In the genomic region with DNA sequence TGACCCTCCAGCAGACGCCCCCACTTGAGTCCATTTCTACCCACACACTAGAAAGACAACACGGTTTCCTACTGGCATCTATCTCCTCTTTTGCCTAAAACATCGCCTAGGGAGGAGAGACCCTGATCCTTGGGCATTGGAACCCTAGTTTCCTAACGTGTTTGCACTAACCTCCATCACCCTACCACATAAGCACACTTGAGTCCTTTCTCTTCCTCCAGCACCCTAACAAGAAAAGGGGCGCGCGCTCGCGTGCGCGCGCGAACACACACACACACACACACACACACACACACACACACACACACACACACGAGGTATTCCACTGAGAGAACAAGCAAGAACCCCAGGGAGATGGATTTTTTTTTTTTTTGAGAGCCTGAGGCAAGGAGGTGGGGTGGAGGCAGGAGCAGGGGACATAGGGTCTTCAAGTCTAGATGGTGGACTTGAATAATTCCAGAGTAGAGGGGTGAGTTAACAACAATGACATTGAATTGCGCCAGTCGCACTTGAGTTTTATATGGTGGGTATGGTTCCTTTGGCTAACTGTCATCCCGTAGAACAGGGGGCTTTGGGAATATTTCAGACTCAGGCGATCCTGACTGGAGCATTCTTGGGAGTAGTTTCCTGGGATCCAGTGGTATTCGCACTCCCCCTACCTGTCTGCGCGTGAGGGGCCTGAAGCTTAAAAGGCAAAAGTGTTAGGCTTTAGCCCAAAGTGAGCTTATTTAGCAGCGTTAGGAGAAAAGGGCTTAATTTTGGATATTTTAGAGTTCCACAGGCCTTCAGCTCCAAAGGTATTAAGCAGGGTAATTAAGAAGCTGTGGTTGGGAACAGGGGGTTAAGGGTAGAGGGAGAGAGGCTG, we compare ENCODE assay signal across 8 mouse cellular contexts. TPM values are rescaled to one million over a fixed set of nuclear protein-coding genes. Genes with fewer than 3 reads are reported as not detected.
A peak's percentile ranks its signal among the peaks of the same experiment; 100 is the strongest.
DNase-seq lines count a peak whose midpoint lies in the region; ATAC-seq and TF ChIP-seq lines count a peak whose summit lies in the region.

No protein-coding gene starts in this region.

- peak; percentile 12 to 21 for DNase-seq in layer of hippocampus, postnatal 10 days (ENCODE audit: low spot score in 2 of 2)
- DNase-seq in layer of hippocampus, postnatal 36 days, result no peak
- DNase-seq in cerebellum, postnatal 36 days, result peak; percentile 20 to 34
- peak; percentile 34 for DNase-seq in hindbrain, postnatal 0 days (ENCODE audit: low spot score)
- no peak for DNase-seq in gastrocnemius, postnatal 25 days
- no peak for DNase-seq in spleen, adult 12 weeks (ENCODE audit: low spot score)
- no peak for DNase-seq in kidney, adult 18-20 months

- peak overlapping the region; percentile 42 for H3K4me3 ChIP-seq in hindbrain, postnatal 0 days (ENCODE audit: low read length)
- H3K4me3 ChIP-seq in neural tube, embryonic 12.5 days, result peak overlapping the region; percentile 46

- H3K9me3 ChIP-seq in hindbrain, postnatal 0 days (ENCODE audit: low read length), result no peaks in the 10 kb centered on the region
- no peaks in the 10 kb centered on the region for H3K9me3 ChIP-seq in neural tube, embryonic 12.5 days

- H3K27me3 ChIP-seq in hindbrain, postnatal 0 days (ENCODE audit: insufficient read depth, low read length), result no peaks in the 10 kb centered on the region
- no peaks in the 10 kb centered on the region for H3K27me3 ChIP-seq in neural tube, embryonic 12.5 days (replicated peaks)

- H3K4me2 ChIP-seq in hindbrain, postnatal 0 days (ENCODE audit: low read depth, low read length), result peak overlapping the region; percentile 56
- H3K4me2 ChIP-seq in neural tube, embryonic 12.5 days (replicated peaks), result peak overlapping the region; percentile 67

- 34% methylated on average over 22 of the region's 22 CpGs for WGBS in hindbrain, postnatal 0 days
- 21% methylated on average over 22 of the region's 22 CpGs for WGBS in neural tube, embryonic 12.5 days

- H3K27ac ChIP-seq in hindbrain, postnatal 0 days, result peak overlapping the region; percentile 73
- no peak overlapping the region for H3K27ac ChIP-seq in neural tube, embryonic 12.5 days

- H3K36me3 ChIP-seq in hindbrain, postnatal 0 days (ENCODE audit: insufficient read depth, low read length), result no peaks in the 10 kb centered on the region
- no peaks in the 10 kb centered on the region for H3K36me3 ChIP-seq in neural tube, embryonic 12.5 days

- no peaks in the 10 kb centered on the region for H3K4me1 ChIP-seq in hindbrain, postnatal 0 days (ENCODE audit: insufficient read depth, low read length)
- no peaks in the 10 kb centered on the region for H3K4me1 ChIP-seq in neural tube, embryonic 12.5 days

- peak; percentile 41; the same call in 1 of the 2 replicates for ATAC-seq in hindbrain, postnatal 0 days
- 0 out of 2 replicates have a peak, but pooled peaks have one; percentile 17 for ATAC-seq in neural tube, embryonic 12.5 days (ENCODE audit: low FRiP score, low read depth)

- peak overlapping the region; percentile 51 for H3K9ac ChIP-seq in hindbrain, postnatal 0 days (replicated peaks; ENCODE audit: low read length)
- H3K9ac ChIP-seq in neural tube, embryonic 12.5 days, result 0 out of 2 replicates have a peak overlapping the region, but pooled peaks have one; percentile 38

- TF ChIP-seq CTCF in hindbrain, postnatal 0 days (IDR thresholded peaks at IDR 0.05; ENCODE audit: low read depth), result peak; percentile 51

RNA-seq across cellular contexts. Expression of a gene that starts 0.6 kb away (rescaled TPM):
- total RNA-seq in layer of hippocampus, postnatal 10 days (2021), result 10 to 100 TPM; 31.2 to 32.4 TPM
- total RNA-seq in layer of hippocampus, postnatal 36 days (2021), result 10 to 100 TPM; 43.1 to 46.3 TPM
- total RNA-seq in hindbrain, postnatal 0 days (2014; rRNA removed), result 16.5 and 18.0 TPM in 2 replicates
- 20.3 and 21.5 TPM in 2 replicates for polyA plus RNA-seq in hindbrain, postnatal 0 days (2015; fragmentation: Nextera tagmentation; extraction: Ambion mirVana)
- polyA plus RNA-seq in neural tube, embryonic 12.5 days (2016; fragmentation: Nextera tagmentation; extraction: Ambion mirVana), result 4.2 and 4.9 TPM in 2 replicates
- total RNA-seq in gastrocnemius, postnatal 25 days (2021), result under 1 TPM; 0.29 to 0.61 TPM

Comparison
In these comparisons a context has a peak if more than half of its experiments do, and no peak if none do; other contexts are left out.
1. DNase-seq: peak in layer of hippocampus, postnatal 10 days (2 of 2), cerebellum, postnatal 36 days (2 of 2) and hindbrain, postnatal 0 days (single experiment); none in layer of hippocampus, postnatal 36 days (0 of 2), gastrocnemius, postnatal 25 days (single experiment), spleen, adult 12 weeks (single experiment) and kidney, adult 18-20 months (single experiment).
2. RNA of a gene that starts 0.6 kb away (total RNA-seq): 43.1 to 46.3 TPM in layer of hippocampus, postnatal 36 days, 31.2 to 32.4 TPM in layer of hippocampus, postnatal 10 days and 16.5 to 18.0 TPM in hindbrain, postnatal 0 days; 0.29 to 0.61 TPM in gastrocnemius, postnatal 25 days; every median in the first group is over 10 times any median in the second.